In genomic region chr6:72330133-72330532, GRCm38 (mm10) we compare ENCODE assay signal across 21 mouse cellular contexts. TPM values are rescaled to one million over a fixed set of nuclear protein-coding genes. Genes with fewer than 3 reads are reported as not detected.
"Had no signal": no experiment of that assay in that cellular context is flagged by ENCODE, and none has a peak within 500 bp of the region (broad histone marks: within the 10 kb centered on the region; RNA-seq: fewer than 3 reads in every experiment).

No protein-coding gene starts in this region.

- H3K9ac ChIP-seq: neural tube, embryonic 13.5 days; neural tube, embryonic 15.5 days; stomach, embryonic 15.5 days had no signal

- H3K4me1 ChIP-seq: neural tube, embryonic 13.5 days; neural tube, embryonic 15.5 days; stomach, embryonic 15.5 days had no signal

- DNase-seq: retina, postnatal 1 day; right cerebral cortex, adult 18-20 months; right cerebral cortex, postnatal 14 days; right cerebral cortex, postnatal 25 days; right cerebral cortex, postnatal 4 days; spleen, adult 18-20 months; thymus, adult 18-20 months; thymus, adult 2 months; thymus, postnatal 14 days; thymus, postnatal 25 days; thymus, postnatal 36 days; thymus, postnatal 4 days had no signal

- H3K4me2 ChIP-seq: neural tube, embryonic 13.5 days; neural tube, embryonic 15.5 days; stomach, embryonic 15.5 days had no signal

- H3K9me3 ChIP-seq: neural tube, embryonic 13.5 days; neural tube, embryonic 15.5 days; stomach, embryonic 15.5 days had no signal

- H3K27ac ChIP-seq: neural tube, embryonic 13.5 days; neural tube, embryonic 15.5 days; stomach, embryonic 15.5 days; stomach, postnatal 0 days had no signal

- H3K27me3 ChIP-seq: neural tube, embryonic 13.5 days; neural tube, embryonic 15.5 days; stomach, embryonic 15.5 days had no signal

- H3K4me3 ChIP-seq: neural tube, embryonic 13.5 days; neural tube, embryonic 15.5 days; stomach, embryonic 15.5 days had no signal

RNA-seq across cellular contexts. Expression of gene Sftpb, which starts 25.7 kb away (rescaled TPM):
- polyA plus RNA-seq: neural tube, embryonic 14.5 days; stomach, embryonic 14.5 days; stomach, embryonic 16.5 days; stomach, postnatal 0 days; thymus, postnatal 0 days; urinary bladder, adult 2 months had no signal
